Mouse (Mus musculus) cerebellum, adult 18-20 months (tissue): ENCODE results near the gene Nfib.
A peak's percentile ranks its signal among the peaks of the same experiment; 100 is the strongest.

ENCODE experiments used
- DNase-seq, 2 experiments: peaks; one replicate each; pipeline ENCODE4 v3.0.0; 2021

The Nfib gene

DNA sequence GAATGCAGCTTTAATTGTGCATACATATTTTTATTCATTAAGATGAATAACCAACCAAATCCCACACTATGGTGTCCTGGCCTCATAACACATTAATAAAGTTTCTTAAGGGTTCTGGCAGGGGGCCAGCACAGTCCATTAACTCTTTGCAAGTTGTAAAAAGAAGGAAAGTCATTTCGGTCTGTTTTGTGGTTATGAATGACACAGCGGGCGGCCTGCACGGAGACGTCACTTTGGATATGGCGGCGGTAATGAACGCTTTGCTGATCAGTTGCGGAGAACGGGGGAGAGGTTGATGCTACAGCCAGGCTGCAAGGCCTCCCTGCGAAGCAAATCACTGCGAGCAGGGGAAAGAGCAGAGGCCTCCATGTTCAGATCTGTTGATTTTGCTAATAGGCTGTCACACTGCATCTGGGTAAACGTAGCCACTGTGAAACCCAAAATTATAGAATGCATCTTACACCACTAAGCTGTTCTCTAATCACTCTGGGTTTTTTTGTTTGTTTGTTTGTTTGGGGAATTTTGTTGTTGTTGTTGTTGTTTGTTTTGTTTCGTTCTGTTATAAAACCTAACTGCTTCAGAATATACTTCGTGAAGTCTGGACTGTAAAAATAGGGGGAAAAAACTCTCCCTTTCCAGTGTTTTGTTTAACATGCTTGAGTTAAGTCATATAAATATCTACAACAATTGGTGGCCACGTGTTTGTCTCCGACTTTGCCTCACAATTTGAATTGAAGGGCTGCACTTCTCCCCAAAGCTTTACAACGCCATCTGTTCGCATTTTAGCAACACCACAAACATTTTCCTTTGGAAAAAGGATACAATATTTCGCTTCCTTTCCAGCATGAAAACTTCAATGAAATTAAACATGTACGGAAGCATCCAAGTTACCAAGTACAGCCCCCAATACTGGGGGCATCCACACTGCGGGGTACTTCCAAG is 296.8 kb downstream of the Nfib start:
- DNase-seq: peak in 1 of 2 experiments; percentile 32

DNA sequence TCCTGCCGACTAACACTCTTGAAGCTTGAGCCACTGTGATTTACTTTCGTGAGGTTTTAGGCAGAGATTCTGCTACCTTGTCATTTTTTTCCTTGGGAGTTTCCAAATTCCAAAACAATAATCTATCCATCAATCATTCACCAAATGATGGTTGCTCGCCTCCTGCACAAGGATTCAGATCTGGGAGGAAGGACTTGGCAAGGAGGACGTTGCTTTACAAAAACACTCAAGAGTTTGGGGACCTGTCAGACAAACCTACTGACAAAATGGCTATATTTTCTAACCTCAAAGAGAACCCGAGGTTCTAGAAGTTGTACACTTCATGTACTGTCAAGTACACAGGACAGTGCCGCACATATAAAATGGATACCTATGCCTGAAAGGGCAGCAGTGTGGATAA is 299.0 kb downstream of the Nfib start:
- DNase-seq: no peak

DNA sequence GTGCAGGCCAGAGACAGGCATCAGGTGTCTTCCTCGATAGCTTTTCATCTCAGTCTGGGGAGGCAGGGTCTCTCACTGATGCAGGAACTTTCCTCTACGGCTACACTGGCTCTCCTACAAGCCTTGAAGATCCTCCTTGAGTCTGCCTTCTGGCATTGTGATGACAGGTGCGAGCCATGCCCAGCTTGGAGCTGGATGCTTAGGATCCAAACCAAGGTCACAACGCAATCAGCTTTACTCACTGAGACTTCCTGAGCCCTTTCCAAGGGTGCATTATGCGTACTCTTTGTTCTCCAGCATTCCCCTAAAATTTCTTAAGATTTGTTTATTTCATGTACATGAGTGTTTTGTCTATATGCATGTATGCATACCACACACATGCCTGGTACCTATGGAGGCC is 299.8 kb downstream of the Nfib start:
- no peak for DNase-seq

DNA sequence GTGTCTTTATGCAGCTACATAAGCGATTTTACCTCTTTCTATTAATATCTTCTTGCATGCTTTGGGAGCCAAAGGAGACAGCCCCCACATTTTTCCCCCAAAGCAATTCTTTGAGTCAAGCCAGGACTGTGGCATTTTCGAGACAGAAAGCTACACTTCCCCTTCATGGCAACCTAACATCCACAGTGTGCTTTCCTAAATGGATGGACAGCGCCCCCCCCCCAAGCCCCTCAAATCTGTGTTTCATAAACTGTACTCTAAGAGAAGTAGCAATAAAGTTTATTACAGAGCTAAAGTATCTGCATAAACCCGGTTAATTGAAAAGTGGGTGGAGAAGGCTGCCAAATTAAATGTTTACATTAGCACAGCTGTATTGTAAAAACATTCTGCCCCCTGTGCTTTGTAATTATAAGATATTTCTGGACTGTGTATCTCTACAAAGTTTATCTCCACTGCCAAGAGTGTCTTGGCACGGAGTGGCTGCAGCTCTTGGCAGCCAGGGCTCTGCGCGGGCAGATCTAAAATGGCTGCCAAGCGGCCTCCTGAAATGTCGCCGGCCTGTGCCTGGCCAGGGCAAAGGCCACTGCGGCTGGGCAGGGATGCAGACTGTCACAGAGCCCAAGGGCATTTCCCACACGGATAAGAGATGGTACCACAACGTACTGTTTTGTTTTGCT is 301.4 kb downstream of the Nfib start:
- peak; percentile 90 for DNase-seq

DNA sequence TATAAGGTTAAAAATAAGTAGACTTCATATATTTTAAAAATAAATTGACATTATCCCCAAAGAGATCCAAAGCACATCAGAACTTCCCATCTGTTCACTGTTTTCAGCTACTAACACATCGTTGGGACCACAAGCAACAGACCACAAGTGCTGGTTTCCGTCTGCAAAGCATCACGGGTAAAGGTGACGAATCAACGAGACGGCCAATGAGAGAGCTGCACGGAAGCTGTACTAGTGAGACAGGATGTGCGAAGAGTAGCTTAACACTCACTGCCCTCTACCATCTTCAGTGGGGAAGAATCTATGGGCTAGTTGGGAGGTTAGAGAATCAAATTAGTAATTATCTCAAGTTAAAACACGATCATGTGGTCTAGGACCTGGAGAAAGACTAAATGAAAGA is 302.9 kb downstream of the Nfib start:
- no peak for DNase-seq

DNA sequence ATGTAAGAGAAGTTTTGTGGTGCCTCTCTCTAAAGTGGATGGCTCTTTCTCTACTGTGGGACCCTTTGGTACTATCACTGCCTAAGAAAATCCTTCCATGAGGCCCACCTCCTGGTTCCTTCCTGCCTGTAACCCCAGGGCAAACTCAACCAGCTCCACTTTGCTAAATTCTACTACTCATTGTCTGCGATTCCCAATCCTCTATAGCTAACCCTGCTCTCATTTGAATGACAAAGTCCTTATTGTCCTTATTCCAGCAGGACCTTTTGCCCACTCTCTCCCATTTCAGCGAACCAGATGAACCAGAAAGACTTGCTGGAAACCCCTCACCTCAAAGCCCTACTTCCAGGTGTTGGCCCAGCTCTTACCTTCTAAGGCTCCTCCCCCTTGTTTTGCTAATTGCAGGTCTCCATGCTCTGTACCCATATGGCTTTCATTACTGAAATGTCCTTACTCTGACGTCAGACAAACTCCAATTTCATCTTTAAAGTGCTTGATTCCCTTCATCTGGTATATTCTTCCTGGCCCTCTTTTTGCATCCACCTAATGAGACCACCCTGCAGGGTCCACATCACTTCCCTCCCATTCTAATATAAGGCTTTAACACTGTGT is 304.0 kb downstream of the Nfib start:
- no peak for DNase-seq

DNA sequence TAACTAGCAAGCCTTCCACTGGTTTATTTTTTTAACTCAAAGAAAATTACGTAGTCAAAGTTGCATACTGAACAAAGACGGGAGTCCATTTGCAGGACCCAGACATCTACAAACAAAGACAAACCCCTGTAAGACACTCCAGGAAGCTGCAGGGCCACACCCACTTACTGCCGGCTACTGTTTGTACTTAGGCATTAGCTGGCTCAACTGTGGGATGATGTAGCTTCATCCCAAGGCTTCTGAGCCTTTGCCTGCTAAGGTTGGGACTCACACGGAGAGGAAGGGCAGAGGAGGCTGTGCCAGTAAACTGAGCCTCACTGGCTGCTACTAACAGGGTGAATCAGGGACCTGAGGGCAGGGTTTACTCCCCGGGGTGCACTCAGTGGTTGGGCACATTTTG is 305.0 kb downstream of the Nfib start:
- no peak for DNase-seq

DNA sequence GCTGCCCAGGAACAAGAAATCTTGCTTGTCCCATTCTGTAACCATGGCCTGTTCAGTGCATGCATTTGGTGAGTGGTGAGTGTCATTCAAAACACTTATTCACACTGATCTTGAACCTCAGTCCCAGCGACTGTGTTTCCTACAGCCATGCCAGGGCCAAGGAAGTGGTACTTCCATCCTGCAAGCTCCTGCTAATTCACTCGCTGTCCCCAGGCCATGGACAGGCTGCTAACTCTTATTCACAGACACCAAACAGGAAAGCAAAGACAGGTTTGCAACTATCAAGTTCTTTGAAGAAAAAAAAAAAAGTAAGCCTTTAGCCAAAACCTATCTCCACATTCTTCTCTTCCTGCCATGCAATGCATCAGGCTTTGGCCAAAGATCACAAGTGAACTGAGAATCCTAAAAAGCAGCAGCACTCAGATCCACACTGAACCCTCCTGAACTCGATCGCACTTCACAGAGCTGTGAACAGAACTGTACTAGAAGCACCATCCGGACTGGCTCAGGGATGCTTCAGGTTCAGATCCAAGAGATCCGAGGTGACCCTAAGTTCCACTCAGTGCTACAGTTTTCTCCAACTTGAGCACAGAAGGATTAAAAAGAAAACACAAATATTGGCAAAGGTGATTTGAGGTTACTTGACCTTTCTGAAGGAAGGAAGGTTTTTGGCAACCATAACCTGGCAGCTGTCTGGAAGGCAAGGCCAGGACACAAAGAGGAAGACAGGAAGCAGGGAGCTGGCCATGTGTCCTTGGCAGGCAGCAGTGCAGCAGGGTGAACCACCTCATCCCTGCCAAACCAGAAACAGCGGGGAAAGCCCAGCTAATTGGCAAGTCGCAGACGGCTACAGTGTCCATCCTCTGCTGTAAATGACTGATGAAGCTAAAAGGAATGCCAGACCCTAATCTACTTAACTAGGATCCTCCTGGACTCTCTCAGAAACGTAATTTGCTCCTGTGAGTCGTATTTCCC is 305.9 kb downstream of the Nfib start:
- peak; percentile 87 to 94 for DNase-seq

DNA sequence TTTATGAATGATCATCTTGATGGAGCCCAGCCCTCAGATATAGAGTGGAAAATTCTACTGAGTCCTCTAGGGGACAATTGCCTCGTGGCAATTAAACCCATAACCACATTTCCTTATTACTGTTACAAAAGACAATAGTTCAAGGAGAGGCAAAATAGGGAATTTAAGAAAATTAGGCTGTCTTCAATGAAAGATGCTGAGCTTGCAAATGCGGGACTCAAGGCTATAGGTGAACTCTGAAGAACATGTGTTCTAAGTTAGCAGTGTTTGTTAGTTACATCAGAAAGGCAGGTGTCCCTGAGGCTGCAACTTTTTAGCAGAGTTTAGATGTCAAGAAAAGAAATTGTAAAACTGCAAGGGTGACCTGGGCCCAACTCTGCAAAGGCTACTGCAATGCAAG is 307.3 kb downstream of the Nfib start:
- no peak for DNase-seq

DNA sequence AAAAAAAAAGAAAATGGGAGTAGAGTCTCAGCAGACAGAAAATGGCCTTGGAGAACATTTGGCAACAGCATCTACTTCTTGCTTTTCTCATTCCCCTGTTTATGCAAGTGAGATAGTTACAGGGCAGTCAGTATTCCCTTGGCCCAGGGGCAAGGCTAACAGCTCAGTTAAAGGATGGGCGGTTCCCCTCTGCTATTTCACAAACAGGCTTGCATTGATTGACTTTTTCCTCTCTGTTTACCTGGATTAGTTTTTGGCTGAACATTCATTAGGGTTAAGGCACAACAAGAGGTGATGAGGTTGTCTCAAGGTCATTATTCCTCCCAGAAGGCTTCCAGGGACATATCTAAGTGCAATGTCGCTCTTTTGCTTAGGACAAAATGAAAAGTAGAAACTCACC is 308.7 kb downstream of the Nfib start:
- no peak for DNase-seq

DNA sequence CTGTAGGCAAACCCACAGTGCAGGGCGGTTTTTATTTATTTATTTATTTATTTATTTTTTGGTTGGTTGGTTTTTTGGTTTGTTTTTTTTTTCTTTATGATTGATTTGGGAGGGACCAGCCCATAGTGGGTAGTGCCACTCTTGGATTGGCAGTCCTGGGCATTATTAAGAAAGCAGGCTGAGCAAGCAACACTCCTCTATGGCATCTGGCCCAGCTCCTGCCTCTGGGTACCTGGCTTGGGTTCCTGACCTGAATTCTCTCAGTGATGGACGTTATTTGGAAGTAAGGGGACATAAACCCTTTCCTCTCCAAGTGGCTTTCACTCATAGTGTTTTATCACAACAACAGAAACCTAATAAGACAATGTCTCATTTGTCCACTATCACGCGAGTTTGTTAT is 309.5 kb downstream of the Nfib start:
- DNase-seq: no peak

DNA sequence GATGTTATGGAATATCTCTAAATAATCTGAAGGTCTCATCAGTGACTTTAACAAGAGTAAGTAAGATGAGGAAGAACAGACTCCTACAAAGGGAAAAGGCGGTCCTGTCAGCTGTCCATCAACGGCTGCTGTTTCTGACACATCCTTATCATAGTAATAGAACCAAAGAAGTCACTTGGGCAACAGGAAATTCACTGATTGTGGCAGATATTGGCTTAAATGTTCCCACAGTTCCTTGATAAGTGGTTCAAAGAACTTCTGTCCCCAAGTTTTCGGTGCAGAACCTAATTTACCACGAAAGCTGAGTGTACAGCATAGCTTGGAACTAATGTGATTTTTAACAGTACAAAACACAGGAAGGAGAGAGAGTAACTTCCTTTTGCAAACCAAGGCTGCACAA is 311.2 kb downstream of the Nfib start:
- DNase-seq: no peak

DNA sequence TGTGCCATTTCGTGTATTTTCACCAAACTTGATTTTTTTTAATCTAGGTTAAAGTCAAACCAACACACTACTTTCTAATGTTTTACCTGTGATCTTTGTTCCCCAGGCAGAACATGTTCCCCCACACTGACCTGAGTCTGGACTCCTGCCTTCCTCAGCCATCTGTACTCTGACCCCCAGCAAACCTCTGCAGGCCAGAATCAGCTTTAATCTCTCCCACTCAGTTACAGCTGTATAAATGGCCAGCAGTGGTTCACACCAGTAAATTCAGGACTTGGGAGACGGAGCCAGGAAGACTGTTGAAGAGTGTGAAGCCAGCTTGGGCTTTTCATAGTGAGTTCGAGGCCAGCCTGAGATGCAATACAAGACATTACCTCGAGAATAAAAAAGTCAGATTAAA is 312.5 kb downstream of the Nfib start:
- DNase-seq: no peak

DNA sequence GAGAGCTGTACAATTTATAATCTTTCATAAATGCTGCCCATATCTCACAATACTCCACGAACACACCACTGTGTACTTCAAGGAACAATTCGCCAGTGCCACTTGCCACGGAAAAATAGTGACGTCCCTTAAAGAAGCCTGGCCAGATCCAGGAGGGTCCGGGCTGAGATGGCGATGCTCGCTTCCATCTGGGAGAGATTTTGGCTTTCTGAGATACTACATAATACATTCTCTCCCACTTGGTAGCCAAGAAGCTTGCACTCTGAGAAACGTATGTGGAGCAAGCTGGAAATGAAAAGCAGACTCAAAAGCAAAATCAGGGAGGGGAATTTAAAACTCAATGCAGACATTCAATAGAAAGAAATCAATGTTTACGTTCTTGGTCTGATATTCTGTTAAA is 313.1 kb downstream of the Nfib start:
- no peak for DNase-seq

DNA sequence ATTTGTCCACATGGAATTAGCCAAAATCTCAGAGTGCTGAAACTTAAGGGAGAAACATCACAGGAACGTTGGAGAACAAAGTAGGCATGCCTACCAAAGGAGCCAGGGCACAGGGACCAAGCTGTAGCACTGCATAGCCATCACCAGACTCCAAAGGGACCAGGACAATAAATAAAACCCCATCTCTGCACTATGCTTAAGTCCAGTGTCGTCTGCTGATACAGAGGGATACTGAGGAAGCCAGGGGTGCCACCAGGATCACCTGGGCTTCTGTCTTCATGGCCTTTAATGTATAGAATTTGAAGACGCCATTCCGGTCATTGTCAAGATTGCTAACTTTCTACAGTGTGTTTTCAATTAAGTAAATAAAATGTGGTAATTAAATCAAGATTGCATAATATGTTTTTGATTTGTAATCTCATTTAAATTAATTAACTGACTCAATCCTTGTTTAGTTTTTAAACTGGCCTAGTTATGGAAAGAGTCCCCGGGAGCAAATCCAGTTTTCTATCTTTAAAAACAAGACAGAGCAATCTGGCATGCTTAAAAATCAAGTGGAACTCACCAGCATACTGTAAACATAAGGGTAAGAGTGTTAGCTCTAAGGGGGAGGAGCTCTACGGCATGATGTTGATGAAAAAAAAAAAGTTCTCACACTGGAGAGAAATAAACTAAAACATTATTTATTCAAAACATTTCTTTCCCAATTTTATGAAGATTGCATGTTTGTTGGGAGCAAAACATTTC is 313.7 kb downstream of the Nfib start:
- DNase-seq: no peak

DNA sequence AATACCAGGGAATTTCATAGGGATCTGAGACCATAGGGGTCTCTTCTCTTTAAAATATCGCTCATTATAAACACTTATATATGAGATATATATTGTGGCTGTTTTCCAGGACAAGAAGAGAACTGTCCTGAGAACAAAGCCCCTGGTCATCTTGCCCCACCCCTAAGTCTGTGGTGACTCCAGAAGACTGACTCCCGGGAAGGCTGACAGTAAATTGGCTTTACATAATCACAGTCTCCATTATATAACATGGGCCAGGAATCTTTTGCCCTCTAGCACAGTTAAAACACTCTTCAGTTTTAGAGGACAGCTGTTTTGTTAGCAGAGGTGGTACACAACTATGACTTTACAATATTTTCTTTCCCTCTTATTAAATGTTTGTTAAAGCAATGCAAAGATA is 315.0 kb downstream of the Nfib start:
- no peak for DNase-seq

DNA sequence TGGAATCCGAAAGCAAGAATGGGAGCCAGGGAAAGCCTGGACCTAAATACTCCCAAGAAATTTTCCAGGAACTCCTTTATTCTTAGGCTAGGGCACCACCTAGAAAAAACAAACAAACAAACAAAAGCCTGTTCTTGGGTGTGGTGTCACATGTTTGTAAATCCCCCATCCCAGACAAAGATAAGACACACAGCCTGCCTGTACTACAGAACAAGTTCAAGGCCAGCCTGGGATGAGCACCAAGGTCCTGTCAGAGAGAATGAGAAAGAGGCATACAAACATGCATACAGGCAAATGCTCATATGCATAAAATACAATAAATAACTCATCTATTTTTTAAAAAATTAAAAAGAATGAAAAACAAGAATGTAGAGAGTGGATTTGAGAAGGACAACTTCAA is 315.7 kb downstream of the Nfib start:
- no peak for DNase-seq

DNA sequence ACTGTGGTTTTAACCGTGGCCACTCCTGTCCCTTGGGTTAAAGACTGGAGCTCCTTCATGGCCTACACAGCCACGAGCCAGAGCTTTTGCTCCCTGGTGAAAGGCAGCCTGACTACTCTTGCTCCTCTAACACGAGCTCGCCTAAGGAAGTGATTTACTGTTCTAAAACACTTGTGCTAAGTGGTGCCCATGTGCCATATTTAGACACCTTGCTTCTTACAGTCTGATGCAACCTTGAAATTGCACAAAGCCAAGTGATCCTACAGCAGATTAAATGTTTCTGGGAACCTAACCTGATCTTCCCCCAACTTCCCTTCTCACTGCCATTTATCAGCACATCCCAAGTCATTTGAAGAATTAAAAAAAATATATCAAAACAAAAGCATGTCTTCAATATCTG is 317.9 kb downstream of the Nfib start:
- DNase-seq: no peak

DNA sequence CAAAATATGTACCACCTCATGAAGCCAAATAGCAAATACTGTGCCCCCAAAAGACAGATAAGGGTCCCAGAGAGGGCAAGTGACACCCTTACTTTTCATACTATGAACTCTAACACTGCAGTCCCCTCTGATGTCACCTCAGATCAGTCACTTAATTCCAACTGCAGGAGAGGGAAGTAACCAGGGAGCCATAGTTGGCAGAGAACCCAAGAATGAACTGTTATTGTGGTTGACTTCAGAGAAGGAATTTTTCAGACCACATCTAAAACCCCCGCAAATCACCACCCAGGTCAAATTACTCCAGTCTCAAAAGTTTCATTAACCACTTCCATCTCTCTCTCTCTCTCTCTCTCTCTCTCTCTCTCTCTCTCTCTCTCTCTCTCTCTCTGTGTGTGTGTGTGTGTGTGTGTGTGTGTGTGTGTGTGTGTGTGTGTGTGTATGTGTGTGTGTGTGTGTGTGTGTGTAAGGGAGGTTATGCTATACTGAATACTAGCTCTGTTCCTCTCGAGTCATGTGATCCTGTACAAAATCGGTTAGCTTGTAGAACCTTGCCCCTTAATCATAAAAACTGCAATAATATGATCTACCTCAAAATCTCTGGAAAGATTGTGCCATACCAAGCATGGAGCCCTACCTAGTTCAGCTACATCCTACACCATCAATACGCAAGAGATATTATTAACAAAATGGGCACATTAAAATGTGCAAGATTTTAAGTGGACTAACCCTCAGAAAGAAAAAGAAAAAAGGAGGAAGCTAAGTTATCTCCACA is 319.1 kb downstream of the Nfib start:
- DNase-seq: no peak

DNA sequence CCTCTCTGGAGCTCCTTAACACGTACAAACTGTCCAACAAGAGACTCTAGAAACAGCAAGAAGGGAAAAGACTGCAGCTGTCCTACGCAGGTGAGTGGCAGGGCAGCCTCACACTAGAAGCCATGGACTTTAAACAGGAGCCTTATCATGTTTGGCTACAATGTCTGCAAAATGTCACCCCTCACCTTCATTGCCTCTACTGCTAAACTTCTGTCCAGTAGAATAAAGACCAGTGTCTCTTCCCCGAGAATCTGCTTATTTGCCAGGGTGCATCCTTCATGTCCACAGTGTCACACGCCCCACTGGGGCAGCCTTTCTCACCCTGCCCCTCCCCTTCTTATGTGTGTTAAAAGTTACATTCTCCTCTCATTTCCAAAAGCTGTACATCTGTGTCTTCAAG is 319.9 kb downstream of the Nfib start:
- DNase-seq: no peak
